Mouse (Mus musculus): ENCODE data around the gene F2rl1.
"Not testable (repeated sequence)": the region's sequence is repeated elsewhere in the genome, so short reads cannot be mapped to it uniquely, and the experiment has no call there.

F2rl1 gene

GRCm38 (mm10) chr13:95533121-95533520 lies 8.1 kb upstream of the F2rl1 start:
- DNase-seq = not testable (repeated sequence)

- peak; percentile 68 to 78 for DNase-seq
These were observed 6.4 kb upstream of the F2rl1 start for GRCm38 (mm10) chr13:95531273-95532045.

GRCm38 (mm10) chr13:95529246-95529645 lies 4.2 kb upstream of the F2rl1 start:
- no peak for DNase-seq

GRCm38 (mm10) chr13:95524424-95524673 lies 678 bp downstream of the F2rl1 start:
- no peak for DNase-seq

GRCm38 (mm10) chr13:95523659-95524423 lies 1.2 kb downstream of the F2rl1 start:
- peak; percentile 89 to 90 for DNase-seq

- DNase-seq = peak; percentile 28 to 56
These were observed 2.9 kb downstream of the F2rl1 start for GRCm38 (mm10) chr13:95522176-95522575.

DNA sequence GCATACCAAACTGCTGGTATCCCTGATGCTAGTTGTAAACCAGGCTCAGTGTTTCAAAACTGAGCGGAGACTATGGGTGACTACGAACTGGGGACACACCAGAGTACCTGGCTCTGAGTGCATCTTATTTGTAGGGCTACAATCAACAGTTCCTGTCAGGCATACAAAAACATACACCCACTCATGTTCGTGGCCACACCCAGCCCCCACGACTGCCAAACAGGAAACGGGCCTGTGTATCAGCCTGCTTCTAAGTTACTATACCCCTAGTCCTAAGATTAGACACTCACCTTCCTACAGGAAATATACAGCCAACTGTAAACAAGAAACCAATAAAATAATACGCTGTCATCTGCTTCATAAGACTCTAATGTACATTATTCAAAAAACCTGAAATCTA lies 4.0 kb downstream of the F2rl1 start:
- DNase-seq = no peak

- no peak for DNase-seq
These were observed 10.3 kb downstream of the F2rl1 start for GRCm38 (mm10) chr13:95514756-95515155.

- DNase-seq = no peak
These were observed 15.0 kb downstream of the F2rl1 start for GRCm38 (mm10) chr13:95510054-95510453.

DNA sequence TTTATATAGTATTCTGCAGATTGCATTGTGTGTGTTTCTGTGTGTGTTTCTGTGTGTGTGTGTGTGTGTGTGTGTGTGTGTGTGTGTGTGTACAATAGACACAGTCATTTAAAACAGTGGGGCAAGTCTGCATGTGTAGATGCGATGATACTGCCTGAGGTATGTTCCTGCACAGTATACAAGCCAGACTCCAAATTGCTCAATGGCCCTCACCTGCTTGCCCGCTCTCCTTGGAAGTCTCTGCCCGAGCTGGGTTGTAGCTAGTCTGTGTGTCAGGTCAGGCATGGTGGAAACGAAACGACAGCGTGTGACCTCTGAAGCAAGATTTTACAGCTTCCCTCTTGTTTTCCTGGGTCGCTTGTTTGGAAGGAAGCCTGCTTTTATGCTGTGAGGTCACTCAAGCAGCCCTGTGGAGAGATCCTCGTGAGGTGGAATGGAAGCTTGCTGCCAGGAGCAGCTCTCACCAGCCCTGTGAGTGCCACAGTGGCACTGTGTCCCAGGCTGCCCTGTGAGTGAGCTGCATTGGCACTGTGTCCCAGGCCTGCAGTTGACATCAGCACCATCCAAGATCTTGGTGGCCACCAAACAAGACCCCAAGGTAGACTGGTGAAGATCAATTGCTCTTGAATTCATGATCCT lies 21.6 kb downstream of the F2rl1 start:
- no peak for DNase-seq

DNA sequence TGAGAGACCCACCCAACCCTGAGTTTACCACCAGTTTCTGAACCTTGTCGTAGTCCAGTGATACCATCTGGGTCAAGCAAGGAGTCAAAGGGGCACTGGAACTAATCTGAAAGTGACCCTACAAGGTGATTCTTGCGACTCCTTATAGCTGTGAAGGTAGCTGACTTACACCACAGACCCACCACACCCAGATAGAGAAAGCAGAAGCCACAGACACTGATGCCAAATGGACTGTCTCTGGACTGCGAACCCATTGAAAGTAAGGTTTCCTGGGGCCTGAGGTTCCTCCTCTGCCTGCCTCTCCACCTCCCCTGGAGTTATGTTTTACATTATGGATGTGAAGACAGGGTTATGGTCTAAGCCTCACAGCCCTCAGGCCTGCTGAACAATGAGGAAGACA lies 28.4 kb downstream of the F2rl1 start:
- no peak for DNase-seq

DNA sequence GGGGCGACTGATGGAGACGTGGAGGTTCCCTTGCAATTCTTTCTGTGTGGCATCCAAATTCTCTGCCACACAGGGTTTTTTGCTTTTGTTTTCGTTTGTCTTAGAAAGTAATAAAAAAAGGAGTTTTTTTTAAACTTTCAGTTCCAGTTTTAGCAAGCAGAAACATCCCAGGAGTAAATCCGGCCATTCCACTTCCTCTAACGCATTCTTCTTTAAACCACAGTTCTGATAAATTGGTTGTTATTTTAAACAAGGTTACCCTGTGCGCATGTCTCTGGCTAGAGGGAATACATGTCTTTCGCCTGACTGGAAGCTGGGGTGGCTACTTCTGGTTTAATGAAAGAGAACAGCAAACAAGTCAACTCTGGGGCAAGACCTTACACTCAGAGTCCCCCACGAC lies 30.2 kb downstream of the F2rl1 start:
- peak in 1 of 2 experiments; percentile 9 for DNase-seq

GRCm38 (mm10) chr13:95493296-95493695 lies 31.7 kb downstream of the F2rl1 start:
- DNase-seq = no peak

DNA sequence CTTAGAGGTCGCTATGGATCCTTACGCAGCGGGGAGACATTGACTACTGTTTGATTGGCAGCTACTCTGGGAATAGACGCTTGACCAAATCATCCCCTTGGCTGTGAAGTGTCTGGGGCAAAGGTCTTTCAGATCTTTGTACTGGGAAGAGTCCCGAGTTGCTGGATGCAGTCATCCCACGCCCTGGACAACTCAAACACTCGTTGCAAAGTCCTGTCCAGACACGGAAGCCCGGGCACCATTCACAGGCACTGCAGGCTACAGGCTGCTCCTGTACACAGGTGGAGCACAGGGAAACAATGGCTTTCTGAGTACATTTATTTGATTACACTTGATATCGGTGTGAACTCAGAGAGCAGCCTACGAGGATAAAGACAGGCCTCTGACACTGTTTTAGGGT lies 33.7 kb downstream of the F2rl1 start:
- peak; percentile 35 to 36 for DNase-seq

DNA sequence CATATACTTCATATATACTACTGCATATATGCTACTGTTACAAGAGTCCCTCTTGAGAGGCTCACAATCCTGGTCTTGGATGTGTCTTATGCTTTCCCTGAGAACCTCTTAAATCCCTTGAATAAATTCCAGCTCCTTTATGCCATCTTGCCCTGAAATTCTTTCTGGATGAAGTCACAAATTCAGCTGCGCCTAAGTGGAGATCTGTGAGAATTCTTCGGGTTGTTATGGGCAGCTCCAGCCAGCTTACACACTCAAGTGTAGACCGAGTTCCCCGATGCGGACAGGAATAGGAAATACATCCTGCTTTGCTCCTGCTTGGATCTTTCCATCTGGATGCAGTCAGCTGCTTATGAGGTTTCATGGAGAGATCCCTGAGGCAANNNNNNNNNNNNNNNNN lies 40.4 kb downstream of the F2rl1 start:
- peak in 1 of 2 experiments; percentile 13 for DNase-seq

DNA sequence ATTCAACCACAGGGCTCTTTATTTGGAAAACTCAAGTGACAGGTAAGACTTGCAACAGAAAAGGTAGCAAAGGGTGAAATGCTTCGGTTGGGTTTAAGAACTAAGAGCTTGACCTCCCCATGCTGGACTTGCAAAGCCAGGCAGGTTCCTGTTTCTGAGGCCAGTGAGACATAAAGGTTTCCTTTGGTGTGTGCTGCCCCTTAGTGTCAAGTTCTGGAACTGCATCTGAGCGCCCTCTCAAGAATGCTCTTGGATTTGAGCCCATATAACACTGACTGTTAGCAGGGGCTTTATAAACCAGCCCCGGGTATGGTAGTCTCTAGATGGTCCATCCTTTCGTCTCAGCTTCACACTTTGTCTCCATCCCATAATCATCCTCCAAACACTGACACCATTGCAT lies 43.6 kb downstream of the F2rl1 start:
- peak; percentile 72 to 89 for DNase-seq

DNA sequence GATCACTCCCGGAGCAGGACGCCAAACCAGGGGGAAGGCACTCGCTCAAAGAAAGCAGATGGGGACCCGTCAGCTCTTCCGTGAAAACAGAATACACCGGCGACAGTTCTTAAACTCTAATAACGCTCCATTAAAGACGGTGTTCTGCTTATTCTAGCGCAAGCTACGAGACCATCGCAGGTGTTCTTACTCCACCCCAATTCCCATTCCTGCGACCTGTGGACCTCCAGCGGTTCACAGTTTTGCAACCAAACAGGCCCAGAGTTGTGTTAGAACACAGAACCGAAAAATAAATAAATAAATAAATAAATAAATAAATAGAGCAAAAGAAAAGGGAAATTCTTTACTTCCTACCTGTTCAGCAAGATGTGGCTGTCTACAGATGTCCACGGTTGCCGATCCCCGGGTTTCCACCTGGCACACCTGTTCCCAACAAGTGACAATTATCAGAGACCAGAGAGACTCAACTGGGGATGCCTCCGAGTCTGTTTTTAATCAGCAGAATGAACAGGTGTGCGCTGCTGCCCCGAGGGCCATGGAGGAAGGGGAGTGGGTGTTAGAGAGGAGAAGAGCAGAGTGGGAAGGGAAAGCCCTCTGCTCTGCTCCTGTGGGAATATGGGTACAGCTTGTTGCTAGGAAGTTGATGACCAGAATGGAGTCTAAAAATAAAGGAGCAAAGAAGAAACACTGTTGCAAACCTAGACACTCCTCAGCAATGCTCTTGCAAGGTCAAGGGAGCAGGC lies 46.2 kb downstream of the F2rl1 start, which contains the start of gene S100z:
S100z (minus strand) TSS at position 51 of the 743 bp plus-strand sequence.
- no peak for DNase-seq

GRCm38 (mm10) chr13:95477173-95477572 lies 47.9 kb downstream of the F2rl1 start:
- no peak for DNase-seq

DNA sequence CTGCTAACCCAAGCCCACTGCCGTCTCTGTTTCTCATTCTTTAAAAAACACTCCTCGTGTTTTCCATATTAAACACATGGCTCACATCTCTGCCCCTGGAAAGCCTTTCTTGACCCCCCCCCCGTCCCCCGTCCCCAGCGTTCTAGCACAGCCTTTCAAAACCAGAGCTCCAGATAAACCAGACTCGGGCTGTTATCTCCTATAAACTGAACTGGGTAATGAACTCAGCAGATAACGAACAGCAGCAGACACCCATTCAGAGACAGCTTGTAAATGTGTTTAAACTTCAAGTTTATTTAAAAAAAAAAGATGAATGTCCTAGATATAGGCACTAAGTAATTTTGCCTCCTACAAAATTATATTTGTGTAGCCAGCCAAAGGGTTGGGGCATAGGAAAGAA lies 49.9 kb downstream of the F2rl1 start:
- DNase-seq = no peak

DNA sequence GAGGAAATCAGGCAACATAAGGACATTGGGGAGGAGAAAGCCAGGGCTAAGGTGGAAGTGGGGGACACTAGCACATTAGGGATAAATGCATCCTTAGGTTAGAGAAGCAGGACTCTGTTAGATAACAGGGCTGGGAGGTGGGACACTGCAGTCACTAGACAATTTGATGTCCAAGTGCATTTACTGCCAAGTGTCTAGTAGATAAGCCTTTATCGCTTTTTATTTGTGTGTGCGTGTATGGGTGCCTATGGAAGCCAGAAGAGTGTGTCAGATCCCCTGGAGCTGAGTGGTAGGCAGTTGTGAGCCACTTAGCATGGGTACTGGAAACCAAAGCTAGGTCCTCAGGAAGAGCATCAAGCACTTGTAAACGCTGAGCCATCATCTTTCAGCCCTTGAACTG lies 50.7 kb downstream of the F2rl1 start:
- DNase-seq = no peak

GRCm38 (mm10) chr13:95470970-95471369 lies 54.1 kb downstream of the F2rl1 start:
- peak in 1 of 2 experiments; percentile 45 for DNase-seq

All from kidney, postnatal 36 days (tissue).